Mouse (Mus musculus) neural tube, embryonic 11.5 days (tissue): ENCODE data around the gene Ier5l. TPM values are rescaled to one million over a fixed set of nuclear protein-coding genes. Genes with fewer than 3 reads are reported as not detected.
A peak's percentile ranks its signal among the peaks of the same experiment; 100 is the strongest.

ENCODE experiments used
- ATAC-seq: fragments of 200-750 bp; cut with Nextera tagmentation; 2 replicates; pipeline ENCODE4 v1.8.0; 2017; ENCODE audit warnings: moderate number of reproducible peaks, mild to moderate bottlenecking, moderate TSS enrichment, moderate library complexity; ENCODE audit not compliant: insufficient read depth, low FRiP score, low TSS enrichment
- DNase-seq: peaks from one replicate; pipeline ENCODE4 v3.0.0-alpha.2; 2015; ENCODE audit warnings: low spot score
- H3K27ac ChIP-seq: fragments of 300-500 bp; sonication (generic); 2 replicates; pipeline ENCODE4 v1.5.1; 2014; ENCODE audit warnings: low read depth, mild to moderate bottlenecking, low read length
- H3K27me3 ChIP-seq: fragments of 300-500 bp; sonication (generic); 2 replicates; pipeline ENCODE4 v1.6.1; 2014; ENCODE audit warnings: mild to moderate bottlenecking, low read length, mixed read lengths; ENCODE audit not compliant: control insufficient read depth, insufficient read depth
- H3K36me3 ChIP-seq: fragments of 300-500 bp; sonication (generic); 2 replicates; pipeline ENCODE4 v1.6.1; 2014; ENCODE audit warnings: mild to moderate bottlenecking, low read length, moderate library complexity, mixed read lengths; ENCODE audit not compliant: control insufficient read depth, insufficient read depth
- H3K4me1 ChIP-seq: fragments of 300-500 bp; sonication (generic); 2 replicates; pipeline ENCODE4 v1.6.1; 2014; ENCODE audit warnings: low read length, mixed read lengths; ENCODE audit not compliant: control insufficient read depth, insufficient read depth
- H3K4me2 ChIP-seq: fragments of 300-500 bp; sonication (generic); 2 replicates; pipeline ENCODE4 v1.6.1; 2014; ENCODE audit warnings: low read depth, mild to moderate bottlenecking, moderate library complexity
- H3K4me3 ChIP-seq: fragments of 300-500 bp; sonication (generic); 2 replicates; pipeline ENCODE4 v1.5.1; 2014; ENCODE audit warnings: low read depth, low read length
- H3K9ac ChIP-seq: fragments of 300-500 bp; sonication (generic); 2 replicates; pipeline ENCODE4 v1.6.1; 2014; ENCODE audit warnings: mild to moderate bottlenecking, low read length
- H3K9me3 ChIP-seq: fragments of 300-500 bp; sonication (generic); 2 replicates; pipeline ENCODE4 v1.6.1; 2016; ENCODE audit warnings: low read length; ENCODE audit not compliant: control insufficient read depth
- WGBS: fragments of 180-500 bp; shearing (Covaris S2); extraction: QIAGEN DNeasy Blood & Tissue Kit; methylation state at CpG from one replicate; pipeline ENCODE4 v1.1.7; 2014; 5-methylcytosine and 5-hydroxymethylcytosine counted together
- polyA plus RNA-seq: library from polyadenylated mRNA; unstranded; fragments of >200 nt; fragmentation: Nextera tagmentation; extraction: Ambion mirVana; gene quantifications from 2 replicates; pipeline ENCODE4 v1.2.1, GENCODE M21; 2014

The Ier5l gene
- polyA plus RNA-seq, 1 experiment from 2014 or later: 10.5 TPM

GRCm38 (mm10) chr2:30448371-30448770, 25.6 kb downstream of the Ier5l start:
- WGBS: 94% methylated on average over 7 of the region's 7 CpGs
- Histone ChIP-seq H3K27me3 (no peaks in the 10 kb centered on the region), H3K4me3 (no peak overlapping the region), H3K9ac (no peak overlapping the region), H3K36me3 (peaks cover 6% of the 10 kb centered on the region; the same call in 1 of the 2 replicates), H3K27ac (no peak overlapping the region), H3K4me1 (peaks cover 23% of the 10 kb centered on the region), H3K4me2 (no peak overlapping the region), H3K9me3 (no peaks in the 10 kb centered on the region)
- ATAC-seq (no peak), DNase-seq (no peak)

- Histone ChIP-seq H3K4me2 (no peak overlapping the region), H3K27ac (no peak overlapping the region), H3K27me3 (no peaks in the 10 kb centered on the region), H3K36me3 (peaks cover 6% of the 10 kb centered on the region; the same call in 1 of the 2 replicates), H3K9ac (no peak overlapping the region), H3K4me1 (peaks cover 35% of the 10 kb centered on the region), H3K9me3 (no peaks in the 10 kb centered on the region), H3K4me3 (no peak overlapping the region)
- WGBS: 89% methylated on average over 10 of the region's 10 CpGs
- ATAC-seq (no peak), DNase-seq (no peak)
Measured at GRCm38 (mm10) chr2:30446891-30447826, 26.9 kb downstream of the Ier5l start.

GRCm38 (mm10) chr2:30445312-30445711, 28.7 kb downstream of the Ier5l start:
- Histone ChIP-seq H3K9me3 (no peaks in the 10 kb centered on the region), H3K27me3 (no peaks in the 10 kb centered on the region), H3K4me1 (peaks cover 52% of the 10 kb centered on the region), H3K4me2 (no peak overlapping the region), H3K9ac (peak overlapping the region; percentile 22; the same call in 1 of the 2 replicates), H3K27ac (peak overlapping the region; percentile 57), H3K4me3 (no peak overlapping the region), H3K36me3 (peaks cover 6% of the 10 kb centered on the region; the same call in 1 of the 2 replicates)
- DNase-seq (peak; percentile 52), ATAC-seq (no peak)
- 18% methylated on average over 2 of the region's 2 CpGs for WGBS

- DNase-seq (no peak), ATAC-seq (no peak)
- Histone ChIP-seq H3K4me1 (peaks cover 52% of the 10 kb centered on the region), H3K4me3 (no peak overlapping the region), H3K27ac (peak overlapping the region; percentile 27; the same call in 1 of the 2 replicates), H3K4me2 (no peak overlapping the region), H3K27me3 (no peaks in the 10 kb centered on the region), H3K9ac (no peak overlapping the region), H3K9me3 (no peaks in the 10 kb centered on the region), H3K36me3 (peaks cover 4% of the 10 kb centered on the region; the same call in 1 of the 2 replicates)
Measured at GRCm38 (mm10) chr2:30444450-30444849, 29.6 kb downstream of the Ier5l start.

GRCm38 (mm10) chr2:30444006-30444405, 30.0 kb downstream of the Ier5l start:
- Histone ChIP-seq H3K4me3 (no peak overlapping the region), H3K9ac (no peak overlapping the region), H3K4me1 (peaks cover 52% of the 10 kb centered on the region), H3K27ac (peak overlapping the region; percentile 27; the same call in 1 of the 2 replicates), H3K27me3 (no peaks in the 10 kb centered on the region), H3K4me2 (no peak overlapping the region), H3K36me3 (peaks cover 6% of the 10 kb centered on the region; the same call in 1 of the 2 replicates), H3K9me3 (no peaks in the 10 kb centered on the region)
- WGBS: 86% methylated on average over 5 of the region's 5 CpGs
- DNase-seq (no peak), ATAC-seq (no peak)

GRCm38 (mm10) chr2:30443281-30443680, 30.7 kb downstream of the Ier5l start:
- Histone ChIP-seq H3K27ac (peak overlapping the region; percentile 99; the same call in 1 of the 2 replicates), H3K4me3 (no peak overlapping the region), H3K27me3 (no peaks in the 10 kb centered on the region), H3K4me1 (peaks cover 52% of the 10 kb centered on the region), H3K4me2 (no peak overlapping the region), H3K36me3 (peaks cover 9% of the 10 kb centered on the region), H3K9ac (no peak overlapping the region), H3K9me3 (no peaks in the 10 kb centered on the region)
- ATAC-seq (no peak), DNase-seq (no peak)
- 65% methylated on average over 4 of the region's 4 CpGs for WGBS

- Histone ChIP-seq H3K9me3 (no peaks in the 10 kb centered on the region), H3K4me3 (no peak overlapping the region), H3K9ac (peak overlapping the region; percentile 63), H3K4me1 (peaks cover 52% of the 10 kb centered on the region), H3K36me3 (peaks cover 16% of the 10 kb centered on the region), H3K27ac (peak overlapping the region; percentile 99), H3K27me3 (no peaks in the 10 kb centered on the region), H3K4me2 (peak overlapping the region; percentile 33; the same call in 1 of the 2 replicates)
- 50% methylated on average over 5 of the region's 5 CpGs for WGBS
- ATAC-seq: no peak
- no peak for DNase-seq
Measured at GRCm38 (mm10) chr2:30442498-30442890, 31.5 kb downstream of the Ier5l start.

- DNase-seq: peak; percentile 92
- 7% methylated on average over 15 of the region's 15 CpGs for WGBS
- Histone ChIP-seq H3K27me3 (no peaks in the 10 kb centered on the region), H3K9ac (peak overlapping the region; percentile 63), H3K4me1 (peaks cover 52% of the 10 kb centered on the region), H3K36me3 (peaks cover 19% of the 10 kb centered on the region), H3K4me3 (no peak overlapping the region), H3K27ac (peak overlapping the region; percentile 99), H3K9me3 (no peaks in the 10 kb centered on the region), H3K4me2 (peak overlapping the region; percentile 33)
- peak; percentile 76 for ATAC-seq
Measured at GRCm38 (mm10) chr2:30441518-30442497, 32.2 kb downstream of the Ier5l start.
